Mouse (Mus musculus) thymus, adult 2 months (tissue): ENCODE measurements around the gene Snx8.

ENCODE experiments used
- CTCF ChIP-seq: fragments of 200-500 bp; IDR thresholded peaks from 2 replicates; pipeline ENCODE4 v1.5.1; 2012; ENCODE audit warnings: mild to moderate bottlenecking, control low read depth, low read length, moderate library complexity, borderline replicate concordance; ENCODE audit not compliant: control insufficient read depth, poor library complexity, insufficient read depth; ENCODE audit errors: extremely low read depth
- POLR2A ChIP-seq: fragments of 200-500 bp; IDR thresholded peaks from 2 replicates; pipeline ENCODE4 v1.6.1; 2012; ENCODE audit warnings: mild to moderate bottlenecking, low read length, control low read depth, moderate library complexity; ENCODE audit not compliant: control insufficient read depth, poor library complexity, insufficient read depth; ENCODE audit errors: extremely low read depth

DNA sequence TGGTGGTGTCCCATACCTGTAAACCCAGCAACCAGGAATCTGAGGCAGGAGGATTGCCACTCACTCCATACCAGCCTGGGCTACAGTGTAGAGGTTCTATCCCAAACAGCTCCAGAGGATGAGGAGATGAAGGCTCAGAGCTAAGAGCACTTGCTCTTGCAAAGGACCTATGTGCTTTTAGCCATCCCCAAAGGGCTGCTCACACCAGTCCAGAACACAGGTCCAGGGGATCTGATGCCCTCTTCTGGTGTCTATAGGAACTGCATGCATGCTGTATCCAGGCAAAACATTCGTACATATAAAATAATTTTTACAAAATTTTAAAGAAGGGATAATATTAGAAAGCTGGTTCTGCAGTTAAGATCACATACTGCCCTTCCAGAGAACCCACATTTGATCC is 52.4 kb downstream of the Snx8 start:
- TF ChIP-seq POLR2A (no peak), CTCF (no peak)
